Mouse (Mus musculus) embryonic facial prominence, embryonic 12.5 days (tissue): Measurements from ENCODE around the gene Rgs6. TPM values are rescaled to one million over a fixed set of nuclear protein-coding genes. Genes with fewer than 3 reads are reported as not detected.

Experiments used
- ATAC-seq: fragments of 200-750 bp; cut with Nextera tagmentation; 2 replicates; pipeline ENCODE4 v1.8.0; 2017; ENCODE audit not compliant: insufficient number of reproducible peaks, insufficient read depth, low FRiP score, low TSS enrichment
- H3K27ac ChIP-seq: fragments of 300-500 bp; sonication (generic); 2 replicates; pipeline ENCODE4 v1.5.1; 2016; ENCODE audit warnings: mild to moderate bottlenecking
- H3K27me3 ChIP-seq: fragments of 300-500 bp; sonication (generic); 2 replicates; pipeline ENCODE4 v1.6.1; 2016; ENCODE audit warnings: mild to moderate bottlenecking, moderate library complexity
- H3K36me3 ChIP-seq: fragments of 300-500 bp; sonication (generic); 2 replicates; pipeline ENCODE4 v1.6.1; 2016; ENCODE audit warnings: mild to moderate bottlenecking
- H3K4me1 ChIP-seq: fragments of 300-500 bp; sonication (generic); 2 replicates; pipeline ENCODE4 v1.6.1; 2016
- H3K4me2 ChIP-seq: fragments of 300-500 bp; sonication (generic); replicated peaks from 2 replicates; pipeline ENCODE4 v1.6.1; 2016; ENCODE audit warnings: mild to moderate bottlenecking, moderate library complexity
- H3K4me3 ChIP-seq: fragments of 300-500 bp; sonication (generic); 2 replicates; pipeline ENCODE4 v1.5.1; 2016; ENCODE audit warnings: mild to moderate bottlenecking
- H3K9ac ChIP-seq: fragments of 300-500 bp; sonication (generic); 2 replicates; pipeline ENCODE4 v1.6.1; 2016; ENCODE audit warnings: mild to moderate bottlenecking, moderate library complexity
- H3K9me3 ChIP-seq: fragments of 300-500 bp; sonication (generic); 2 replicates; pipeline ENCODE4 v1.6.1; 2016; ENCODE audit warnings: mild to moderate bottlenecking, moderate library complexity
- WGBS: fragments of 180-500 bp; shearing (Covaris S2); methylation state at CpG from one replicate; pipeline ENCODE4 v1.1.7; 2016; 5-methylcytosine and 5-hydroxymethylcytosine counted together
- polyA plus RNA-seq: library from polyadenylated mRNA; unstranded; fragments of >200 nt; fragmentation: Nextera tagmentation; extraction: Ambion mirVana; gene quantifications from 2 replicates; pipeline ENCODE4 v1.2.1, GENCODE M21; 2016

Gene Rgs6
- polyA plus RNA-seq, 1 experiment from 2014 or later: 3.7 TPM

DNA sequence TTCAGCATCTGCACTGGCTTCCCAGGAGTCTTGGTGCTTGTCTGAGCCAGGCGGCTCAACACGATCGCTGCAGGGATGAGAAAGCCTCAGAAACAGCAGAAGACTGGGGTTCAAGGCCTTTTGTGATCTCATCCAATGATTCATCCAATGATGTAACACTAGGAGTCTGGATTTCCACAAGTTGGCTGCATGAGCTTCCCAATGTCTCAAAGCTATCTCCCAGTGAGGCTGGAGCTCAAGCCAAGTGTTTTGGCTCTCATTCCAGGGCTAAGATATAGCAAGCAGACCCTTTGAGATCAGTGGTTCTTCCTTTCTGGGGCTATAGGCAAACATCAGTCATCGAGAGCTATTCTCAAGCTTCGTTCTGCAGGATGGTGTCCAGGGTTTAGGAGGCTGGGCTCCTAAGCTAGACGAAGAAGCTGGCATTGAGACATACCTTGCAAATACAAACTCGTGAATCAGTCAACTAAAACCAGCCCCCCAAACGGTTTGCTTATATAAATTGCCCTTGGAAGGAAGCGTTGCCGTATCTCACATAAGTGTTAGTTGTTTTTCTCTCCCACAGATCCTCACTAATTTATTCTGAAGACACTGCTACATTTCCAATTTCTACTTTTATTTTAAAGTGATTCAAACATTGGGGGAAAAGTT lies 410.7 kb downstream of the Rgs6 start:
- Histone ChIP-seq H3K4me1 (no peaks in the 10 kb centered on the region), H3K4me2 (no peak overlapping the region), H3K4me3 (no peak overlapping the region), H3K27ac (no peak overlapping the region), H3K9me3 (no peaks in the 10 kb centered on the region), H3K27me3 (no peaks in the 10 kb centered on the region), H3K9ac (no peak overlapping the region), H3K36me3 (no peaks in the 10 kb centered on the region)
- no peak for ATAC-seq
- 92% methylated on average over 10 of the region's 10 CpGs for WGBS

DNA sequence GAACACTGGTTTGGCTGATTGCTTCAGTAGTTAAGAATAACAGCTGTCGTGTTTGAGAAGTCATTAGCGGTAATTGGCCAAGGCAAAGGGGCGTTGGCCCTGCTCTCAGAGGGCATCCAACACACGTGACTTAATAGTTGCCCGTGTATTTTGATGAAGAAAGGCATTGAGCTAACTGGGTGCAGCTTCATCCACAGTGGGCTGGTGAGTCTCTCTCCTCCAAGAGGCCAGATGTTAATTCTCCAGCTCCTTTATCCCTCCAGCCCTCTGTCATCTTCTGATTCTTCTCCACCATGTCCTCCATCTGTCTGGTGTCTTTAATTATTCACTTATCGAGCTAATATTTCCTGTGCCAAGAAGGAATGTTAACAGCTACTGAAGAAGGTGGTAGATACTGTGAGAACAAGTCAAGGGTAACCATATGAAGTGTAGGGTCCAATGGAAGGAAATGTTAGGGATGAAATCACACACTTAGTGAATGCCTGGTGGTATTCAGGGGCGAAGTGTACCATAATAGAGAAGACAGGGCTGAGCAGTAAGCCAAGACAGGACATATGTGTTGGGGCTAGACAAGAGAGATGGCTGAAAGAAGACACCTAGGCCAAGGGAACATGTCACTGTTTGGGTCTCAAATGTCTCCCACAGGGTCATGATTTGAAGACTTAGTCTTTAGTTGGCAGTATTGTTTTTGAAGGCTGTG lies 411.4 kb downstream of the Rgs6 start:
- Histone ChIP-seq H3K27ac (no peak overlapping the region), H3K4me3 (no peak overlapping the region), H3K27me3 (no peaks in the 10 kb centered on the region), H3K9me3 (no peaks in the 10 kb centered on the region), H3K4me1 (no peaks in the 10 kb centered on the region), H3K4me2 (no peak overlapping the region), H3K36me3 (no peaks in the 10 kb centered on the region), H3K9ac (no peak overlapping the region)
- no peak for ATAC-seq
- 74% methylated on average over 7 of the region's 7 CpGs for WGBS

DNA sequence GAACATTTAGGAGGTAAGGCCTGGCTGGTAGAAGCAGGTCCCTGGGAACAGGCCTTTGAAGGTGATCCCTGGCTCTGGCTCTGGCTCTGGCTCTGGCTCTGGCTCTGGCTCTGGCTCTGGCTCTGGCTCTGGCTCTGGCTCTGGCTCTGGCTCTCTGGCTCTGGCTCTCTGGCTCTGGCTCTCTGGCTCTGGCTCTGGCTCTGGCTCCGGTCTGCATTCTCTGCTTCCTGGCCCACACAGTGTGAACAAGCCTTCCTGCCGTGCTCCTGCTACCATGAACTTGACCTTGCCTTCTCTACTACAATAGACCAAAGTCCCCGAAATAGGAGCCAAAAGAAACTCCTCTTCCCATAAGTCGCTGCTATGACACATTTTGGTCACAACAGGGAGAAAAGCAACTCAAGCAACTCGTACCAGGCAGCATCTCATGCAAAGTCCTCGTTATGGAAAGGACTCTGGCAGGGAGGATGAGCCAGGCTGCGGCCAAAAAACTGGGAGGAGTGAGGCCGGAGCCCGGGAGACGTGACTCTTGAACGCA lies 412.0 kb downstream of the Rgs6 start:
- H3K27me3 ChIP-seq: no peaks in the 10 kb centered on the region
- H3K9me3 ChIP-seq: no peaks in the 10 kb centered on the region
- H3K27ac ChIP-seq: no peak overlapping the region
- H3K4me3 ChIP-seq: no peak overlapping the region
- ATAC-seq: no peak
- no peaks in the 10 kb centered on the region for H3K4me1 ChIP-seq
- H3K36me3 ChIP-seq: no peaks in the 10 kb centered on the region
- 83% methylated on average over 11 of the region's 11 CpGs for WGBS
- H3K4me2 ChIP-seq: no peak overlapping the region
- H3K9ac ChIP-seq: no peak overlapping the region

DNA sequence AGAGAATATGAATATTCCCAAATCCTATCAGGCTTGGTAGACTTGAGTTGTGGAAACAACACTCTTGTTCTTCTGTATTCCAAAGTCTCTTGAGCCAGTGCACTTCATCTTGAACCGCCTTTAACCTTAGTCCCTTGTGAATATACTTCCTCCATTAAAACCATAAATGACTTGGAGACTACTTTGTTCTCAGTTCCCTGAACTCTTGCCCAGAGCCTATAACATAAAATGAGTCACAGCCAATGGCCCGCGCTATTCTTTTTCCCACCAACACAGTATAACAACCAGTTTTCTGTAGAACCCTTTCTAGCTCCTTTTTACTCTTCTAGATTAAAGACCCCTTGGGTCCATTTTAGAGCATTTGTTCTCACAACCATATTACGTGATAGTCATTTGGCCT lies 412.9 kb downstream of the Rgs6 start:
- H3K27ac ChIP-seq: no peak overlapping the region
- no peak overlapping the region for H3K4me2 ChIP-seq
- WGBS: 87% methylated on average over 4 of the region's 4 CpGs
- H3K9me3 ChIP-seq: no peaks in the 10 kb centered on the region
- no peak for ATAC-seq
- no peak overlapping the region for H3K9ac ChIP-seq
- H3K4me3 ChIP-seq: no peak overlapping the region
- no peaks in the 10 kb centered on the region for H3K4me1 ChIP-seq
- H3K36me3 ChIP-seq: no peaks in the 10 kb centered on the region
- H3K27me3 ChIP-seq: no peaks in the 10 kb centered on the region

DNA sequence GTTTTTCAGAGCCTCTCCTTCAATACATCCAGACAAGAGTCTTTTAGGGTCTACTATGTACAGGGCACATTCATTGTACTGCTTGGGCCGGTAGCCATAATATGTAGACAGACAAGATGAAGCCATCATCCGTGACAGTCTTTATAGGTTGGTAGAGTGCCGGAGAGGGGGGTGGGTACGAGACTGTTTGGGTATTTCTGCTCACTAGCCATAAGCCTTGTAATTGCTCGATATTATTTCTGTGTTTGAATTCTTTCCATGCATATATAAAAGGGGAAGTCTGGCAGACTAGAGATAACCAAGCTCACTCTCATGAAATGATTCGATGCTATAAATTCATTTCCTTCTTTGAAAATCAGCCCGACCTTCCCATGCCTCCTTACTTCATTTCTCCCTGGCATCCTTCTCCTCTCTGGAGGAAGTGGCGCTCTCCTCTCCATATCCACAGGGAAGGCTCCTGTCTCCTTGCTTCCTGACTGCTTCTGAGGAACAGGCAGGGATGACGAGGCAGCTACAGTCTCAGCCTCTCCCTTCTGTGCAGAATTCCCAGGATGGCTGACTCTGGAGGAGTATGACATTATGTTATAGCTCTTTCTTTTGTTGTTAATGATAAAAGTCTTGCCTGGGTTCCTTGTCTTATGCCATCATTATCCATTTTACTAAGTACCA lies 416.1 kb downstream of the Rgs6 start:
- Histone ChIP-seq H3K27me3 (no peaks in the 10 kb centered on the region), H3K36me3 (no peaks in the 10 kb centered on the region), H3K9me3 (no peaks in the 10 kb centered on the region), H3K4me2 (no peak overlapping the region), H3K4me3 (no peak overlapping the region), H3K4me1 (no peaks in the 10 kb centered on the region), H3K27ac (no peak overlapping the region), H3K9ac (no peak overlapping the region)
- ATAC-seq: no peak
- WGBS: 83% methylated on average over 9 of the region's 9 CpGs

DNA sequence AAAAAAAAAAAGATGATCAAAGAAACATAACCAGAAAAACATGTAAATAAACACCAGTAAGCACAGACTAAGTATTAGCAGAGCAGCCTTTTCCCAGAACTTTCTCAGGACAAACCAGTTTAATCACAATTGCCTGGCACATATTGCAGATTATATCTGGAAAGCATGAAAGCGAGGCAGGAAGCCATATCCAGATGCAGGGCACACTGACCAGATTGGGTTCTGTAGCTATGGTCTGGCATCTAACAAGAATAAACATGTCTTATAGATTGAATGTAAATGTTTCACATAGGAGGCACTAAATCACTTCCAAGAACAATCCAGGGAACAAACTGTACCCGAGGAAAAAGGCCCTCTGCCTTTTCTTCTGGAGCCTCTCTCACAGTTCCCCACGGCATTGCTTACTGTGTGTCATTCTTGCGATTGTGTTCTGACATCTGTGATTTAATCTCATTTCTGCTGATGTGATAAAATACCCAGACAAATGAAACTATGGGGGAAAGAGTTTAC lies 423.0 kb downstream of the Rgs6 start:
- no peak overlapping the region for H3K4me3 ChIP-seq
- no peaks in the 10 kb centered on the region for H3K9me3 ChIP-seq
- ATAC-seq: no peak
- H3K4me2 ChIP-seq: no peak overlapping the region
- no peaks in the 10 kb centered on the region for H3K36me3 ChIP-seq
- whole genome bisulfite sequencing: 85% methylated on average over 4 of the region's 4 CpGs
- H3K4me1 ChIP-seq: no peaks in the 10 kb centered on the region
- no peak overlapping the region for H3K27ac ChIP-seq
- H3K9ac ChIP-seq: no peak overlapping the region
- no peaks in the 10 kb centered on the region for H3K27me3 ChIP-seq

DNA sequence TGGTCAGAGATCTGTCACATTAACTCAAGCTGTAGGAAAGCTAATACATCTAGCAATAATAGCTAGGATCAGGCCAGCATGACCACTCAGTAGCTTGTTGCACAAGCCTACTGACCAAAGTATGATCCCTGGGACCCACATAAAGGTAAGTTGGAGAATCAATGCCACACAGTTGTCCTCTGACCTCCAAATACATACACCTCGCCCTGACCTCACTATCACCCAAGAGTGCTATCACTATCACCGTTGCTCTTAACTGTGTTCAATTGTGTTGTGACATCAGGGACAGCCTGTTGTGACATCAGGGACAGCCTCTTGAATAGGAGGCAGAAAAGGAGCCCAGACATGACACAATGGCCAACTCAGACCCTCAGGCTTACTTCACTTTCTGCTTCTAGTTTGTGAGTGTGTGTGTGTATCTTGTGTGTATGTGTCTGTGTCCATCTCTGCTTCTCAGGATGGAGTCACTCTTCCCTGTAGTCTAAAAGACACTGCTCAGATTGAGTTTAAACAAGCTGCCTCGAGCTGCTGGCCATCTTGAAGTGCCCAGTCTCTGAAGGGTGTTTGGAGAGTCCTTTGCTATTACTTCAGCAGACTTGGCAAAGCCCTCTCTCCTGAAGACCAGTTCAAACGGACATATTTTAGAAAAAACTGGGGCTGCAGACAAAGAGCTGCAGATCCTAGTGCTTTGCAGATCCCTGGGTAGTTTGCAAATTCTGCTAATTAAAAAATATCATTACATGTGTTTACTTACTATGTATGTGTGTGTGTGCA lies 426.0 kb downstream of the Rgs6 start:
- ATAC-seq: no peak
- Histone ChIP-seq H3K27ac (no peak overlapping the region), H3K4me3 (no peak overlapping the region), H3K9me3 (no peaks in the 10 kb centered on the region), H3K27me3 (no peaks in the 10 kb centered on the region), H3K4me2 (no peak overlapping the region), H3K36me3 (no peaks in the 10 kb centered on the region), H3K4me1 (no peaks in the 10 kb centered on the region), H3K9ac (no peak overlapping the region)
- 67% methylated on average over 4 of the region's 4 CpGs for WGBS

DNA sequence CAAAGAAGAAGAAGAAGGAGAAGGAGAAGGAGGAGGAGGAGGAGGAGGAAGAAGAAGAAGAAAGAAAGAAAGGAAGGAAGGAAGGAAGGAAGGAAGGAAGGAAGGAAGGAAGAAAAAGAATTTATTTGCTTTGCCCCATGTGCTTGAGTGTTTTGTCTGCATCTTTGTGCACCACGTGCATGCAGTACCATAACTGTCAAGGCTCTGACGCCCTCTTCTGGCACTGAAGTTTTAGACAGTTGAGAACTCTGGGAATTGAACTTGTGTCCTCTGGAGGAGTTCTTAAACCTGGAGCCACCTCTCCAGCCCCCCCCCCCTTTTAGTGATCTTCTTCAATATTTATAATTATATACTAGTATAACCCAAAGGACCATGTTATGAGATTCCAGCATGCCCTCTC lies 426.8 kb downstream of the Rgs6 start:
- Histone ChIP-seq H3K36me3 (no peaks in the 10 kb centered on the region), H3K27ac (no peak overlapping the region), H3K4me2 (no peak overlapping the region), H3K9me3 (no peaks in the 10 kb centered on the region), H3K9ac (no peak overlapping the region), H3K4me3 (no peak overlapping the region), H3K27me3 (no peaks in the 10 kb centered on the region), H3K4me1 (no peaks in the 10 kb centered on the region)
- 10% methylated on average over 2 of the region's 2 CpGs for WGBS
- no peak for ATAC-seq

DNA sequence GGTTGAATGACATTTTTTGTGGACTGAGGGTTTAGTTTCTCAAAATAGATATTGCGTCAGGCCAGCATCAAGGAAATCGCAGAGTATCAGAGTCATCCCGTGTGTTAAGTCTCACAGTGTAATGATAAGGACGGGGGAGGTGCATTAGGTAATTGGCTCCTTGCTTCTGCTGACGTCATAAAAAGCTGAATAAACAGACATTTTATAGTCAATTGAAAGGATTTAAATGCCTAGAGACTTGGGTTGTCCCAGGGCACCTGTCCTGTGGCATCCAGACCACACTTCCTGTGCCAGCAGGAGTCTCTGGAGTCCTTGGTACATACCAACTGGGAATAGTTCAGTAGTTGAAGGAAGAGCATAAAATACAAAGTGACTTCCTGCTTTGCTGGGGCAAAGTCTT lies 427.3 kb downstream of the Rgs6 start:
- H3K9me3 ChIP-seq: no peaks in the 10 kb centered on the region
- no peak overlapping the region for H3K4me3 ChIP-seq
- no peak overlapping the region for H3K27ac ChIP-seq
- ATAC-seq: no peak
- H3K27me3 ChIP-seq: no peaks in the 10 kb centered on the region
- 62% methylated on average over 5 of the region's 5 CpGs for WGBS
- no peaks in the 10 kb centered on the region for H3K36me3 ChIP-seq
- no peak overlapping the region for H3K9ac ChIP-seq
- no peaks in the 10 kb centered on the region for H3K4me1 ChIP-seq
- H3K4me2 ChIP-seq: no peak overlapping the region

DNA sequence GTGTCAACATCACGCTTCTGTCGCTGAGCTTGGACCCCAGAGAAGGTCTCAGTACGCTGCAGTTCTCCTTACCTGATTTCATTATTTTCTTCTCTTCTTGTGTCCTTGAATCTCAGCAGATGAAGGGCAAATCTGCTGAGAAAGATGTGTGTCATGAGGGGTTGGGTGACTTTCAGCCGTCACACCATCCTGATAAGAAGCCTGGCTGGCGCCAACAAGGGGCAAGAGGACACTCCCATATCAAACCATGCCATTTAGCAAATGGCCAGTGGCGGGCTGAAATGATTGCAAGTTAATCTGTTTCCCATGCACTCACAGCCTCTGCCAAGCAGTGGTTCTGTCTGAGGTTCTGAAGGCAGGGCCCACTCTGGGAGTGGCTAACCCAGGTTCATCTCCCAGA lies 428.4 kb downstream of the Rgs6 start:
- Histone ChIP-seq H3K4me1 (no peaks in the 10 kb centered on the region), H3K9me3 (no peaks in the 10 kb centered on the region), H3K4me2 (no peak overlapping the region), H3K27me3 (no peaks in the 10 kb centered on the region), H3K4me3 (no peak overlapping the region), H3K36me3 (no peaks in the 10 kb centered on the region), H3K9ac (no peak overlapping the region), H3K27ac (no peak overlapping the region)
- ATAC-seq: no peak
- WGBS: 82% methylated on average over 6 of the region's 6 CpGs

DNA sequence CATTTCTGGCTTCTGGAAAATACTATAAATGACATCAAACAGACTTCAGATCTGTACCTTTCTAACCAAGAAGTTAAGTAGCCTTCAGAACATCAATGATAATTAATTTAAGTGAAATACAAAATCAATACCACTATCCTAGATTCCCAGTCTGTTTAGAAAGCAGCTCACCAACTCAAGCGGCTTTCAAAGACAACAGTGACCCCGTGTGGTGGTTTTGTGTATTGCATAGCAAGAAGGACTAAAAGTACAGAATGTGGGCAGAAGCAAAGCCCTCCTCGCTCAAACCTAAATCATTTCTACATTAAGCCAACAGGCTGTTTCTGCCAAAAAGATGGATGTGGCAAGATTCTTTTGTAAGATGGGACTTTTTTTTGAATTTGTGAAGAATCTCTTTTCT lies 429.9 kb downstream of the Rgs6 start:
- Histone ChIP-seq H3K4me2 (no peak overlapping the region), H3K9me3 (no peaks in the 10 kb centered on the region), H3K4me3 (no peak overlapping the region), H3K27ac (no peak overlapping the region), H3K27me3 (no peaks in the 10 kb centered on the region), H3K4me1 (no peaks in the 10 kb centered on the region), H3K36me3 (no peaks in the 10 kb centered on the region), H3K9ac (no peak overlapping the region)
- no peak for ATAC-seq
- WGBS: 8% methylated on average over 3 of the region's 3 CpGs
